In the genomic region with DNA sequence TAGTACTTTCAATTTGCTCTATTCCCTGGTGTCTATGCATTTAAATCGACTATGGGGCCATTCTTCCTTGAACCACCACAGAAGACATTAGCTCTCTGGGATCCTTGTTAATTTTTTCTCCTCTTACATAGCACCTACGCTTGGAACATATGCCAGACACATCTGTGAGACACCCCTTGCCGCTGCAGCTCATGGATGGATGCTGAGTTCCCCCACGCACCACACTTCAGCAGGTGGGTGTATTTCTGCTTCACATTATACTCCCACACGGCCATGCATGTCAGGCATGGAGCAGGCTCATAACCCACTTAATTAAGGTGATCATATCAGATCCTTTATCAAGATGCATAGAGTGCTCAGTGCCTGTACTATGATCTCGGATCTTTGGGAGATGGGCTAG, we compare ENCODE assay signal across 14 mouse cellular contexts.
"Had no signal": no experiment of that assay in that cellular context is flagged by ENCODE, and none has a peak within 500 bp of the region (broad histone marks: within the 10 kb centered on the region; RNA-seq: fewer than 3 reads in every experiment).

No protein-coding gene starts in this region.

- DNase-seq: gastrocnemius, postnatal 14 days; gastrocnemius, postnatal 36 days; heart, adult 11 months; heart, adult 2 months; heart, postnatal 14 days; heart, postnatal 36 days; kidney, adult 11 months; kidney, adult 2 months; kidney, adult 9 months; kidney, postnatal 14 days; kidney, postnatal 36 days; layer of hippocampus, adult 9-11 months; layer of hippocampus, postnatal 36 days; left cerebral cortex, postnatal 4 days had no signal
